Mouse (Mus musculus): Measurements from ENCODE around the gene Aasdhppt. TPM values are rescaled to one million over a fixed set of nuclear protein-coding genes. Genes with fewer than 3 reads are reported as not detected.

Aasdhppt gene
- polyA plus RNA-seq, 1 experiment: 11.8 TPM

- Histone ChIP-seq H3K4me3 (ENCODE audit: insufficient read depth, low read length) (no peak overlapping the region), H3K4me1 (ENCODE audit: control insufficient read depth, insufficient read depth, low read length) (no peaks in the 10 kb centered on the region), H3K27ac (ENCODE audit: insufficient read depth, low read length) (no peak overlapping the region)
- TF ChIP-seq POLR2A (IDR thresholded peaks at IDR 0.05; ENCODE audit: extremely low read depth, insufficient read depth, low read length): no peak
- TF ChIP-seq CTCF (IDR thresholded peaks at IDR 0.05; ENCODE audit: extremely low read depth, insufficient read depth, low read length): no peak
These were observed 8.8 kb downstream of the Aasdhppt start for GRCm38 (mm10) chr9:4300466-4300865.

GRCm38 (mm10) chr9:4283850-4284249 lies 25.4 kb downstream of the Aasdhppt start:
- no peak for TF ChIP-seq CTCF (IDR thresholded peaks at IDR 0.05; ENCODE audit: extremely low read depth, insufficient read depth, low read length)
- TF ChIP-seq POLR2A (IDR thresholded peaks at IDR 0.05; ENCODE audit: extremely low read depth, insufficient read depth, low read length): no peak
- H3K27ac ChIP-seq (ENCODE audit: insufficient read depth, low read length): no peak overlapping the region

GRCm38 (mm10) chr9:4266881-4267280 lies 42.4 kb downstream of the Aasdhppt start:
- no peak for TF ChIP-seq CTCF (IDR thresholded peaks at IDR 0.05; ENCODE audit: extremely low read depth, insufficient read depth, low read length)
- no peak for TF ChIP-seq POLR2A (IDR thresholded peaks at IDR 0.05; ENCODE audit: extremely low read depth, insufficient read depth, low read length)
- no peaks in the 10 kb centered on the region for H3K4me1 ChIP-seq (ENCODE audit: control insufficient read depth, insufficient read depth, low read length)
- H3K4me3 ChIP-seq (ENCODE audit: insufficient read depth, low read length): no peak overlapping the region

More at GRCm38 (mm10) chr9:4283850-4284249, 25.4 kb downstream of the Aasdhppt start:
- Histone ChIP-seq H3K4me1 (ENCODE audit: control insufficient read depth, insufficient read depth, low read length) (no peaks in the 10 kb centered on the region), H3K4me3 (ENCODE audit: insufficient read depth, low read length) (no peak overlapping the region)

GRCm38 (mm10) chr9:4260746-4261090 lies 48.6 kb downstream of the Aasdhppt start:
- Histone ChIP-seq H3K4me3 (ENCODE audit: insufficient read depth, low read length) (0 out of 2 replicates have a peak overlapping the region, but pooled peaks have one; percentile 19), H3K27ac (ENCODE audit: insufficient read depth, low read length) (no peak overlapping the region), H3K4me1 (ENCODE audit: control insufficient read depth, insufficient read depth, low read length) (no peaks in the 10 kb centered on the region)
- no peak for TF ChIP-seq POLR2A (IDR thresholded peaks at IDR 0.05; ENCODE audit: extremely low read depth, insufficient read depth, low read length)
- no peak for TF ChIP-seq CTCF (IDR thresholded peaks at IDR 0.05; ENCODE audit: extremely low read depth, insufficient read depth, low read length)

More at GRCm38 (mm10) chr9:4266881-4267280, 42.4 kb downstream of the Aasdhppt start:
- no peak overlapping the region for H3K27ac ChIP-seq (ENCODE audit: insufficient read depth, low read length)

- Histone ChIP-seq H3K4me3 (ENCODE audit: insufficient read depth, low read length) (0 out of 2 replicates have a peak overlapping the region, but pooled peaks have one; percentile 19), H3K27ac (ENCODE audit: insufficient read depth, low read length) (no peak overlapping the region), H3K4me1 (ENCODE audit: control insufficient read depth, insufficient read depth, low read length) (no peaks in the 10 kb centered on the region)
- TF ChIP-seq CTCF (IDR thresholded peaks at IDR 0.05; ENCODE audit: extremely low read depth, insufficient read depth, low read length): no peak
- TF ChIP-seq POLR2A (IDR thresholded peaks at IDR 0.05; ENCODE audit: extremely low read depth, insufficient read depth, low read length): no peak
These were observed 49.2 kb downstream of the Aasdhppt start for GRCm38 (mm10) chr9:4259841-4260745.

GRCm38 (mm10) chr9:4259074-4259473 lies 50.2 kb downstream of the Aasdhppt start:
- H3K4me3 ChIP-seq (ENCODE audit: insufficient read depth, low read length): no peak overlapping the region
- no peaks in the 10 kb centered on the region for H3K4me1 ChIP-seq (ENCODE audit: control insufficient read depth, insufficient read depth, low read length)
- TF ChIP-seq CTCF (IDR thresholded peaks at IDR 0.05; ENCODE audit: extremely low read depth, insufficient read depth, low read length) (no peak), POLR2A (IDR thresholded peaks at IDR 0.05; ENCODE audit: extremely low read depth, insufficient read depth, low read length) (no peak)
- no peak overlapping the region for H3K27ac ChIP-seq (ENCODE audit: insufficient read depth, low read length)

Other genes starting within 250 kb of the Aasdhppt start
- gene Kbtbd3, start 362 bp upstream of the Aasdhppt start, polyA plus RNA-seq (2012; rRNA removed): 4.9 and 5.0 TPM in 2 replicates
- 33.4 and 34.1 TPM in 2 replicates for gene Msantd4, start 67.1 kb upstream of the Aasdhppt start, polyA plus RNA-seq (2012; rRNA removed)